Mouse (Mus musculus) myocyte (in vitro differentiated cells): ENCODE measurements around the gene Mrpl18.

Source experiments
- CEBPB ChIP-seq: IDR thresholded peaks from 2 replicates; pipeline ENCODE4 v1.6.1; 2011; ENCODE audit warnings: mild to moderate bottlenecking, moderate library complexity; ENCODE audit not compliant: poor library complexity, insufficient read depth, severe bottlenecking
- E2F4 ChIP-seq: IDR thresholded peaks from one replicate; pipeline ENCODE4 v1.6.1; 2011; ENCODE audit warnings: mild to moderate bottlenecking, control low read depth, moderate library complexity; ENCODE audit not compliant: insufficient read depth
- MAX ChIP-seq: IDR thresholded peaks from one replicate; pipeline ENCODE4 v1.6.1; 2011; ENCODE audit warnings: low read depth, mild to moderate bottlenecking, control low read depth
- MYOD1 ChIP-seq, 3 experiments: IDR thresholded peaks; one replicate each; pipeline ENCODE4 v1.6.1; 2011; ENCODE audit warnings: control low read depth in 2 of 3, low read depth in 2 of 3, mild to moderate bottlenecking in 2 of 3, moderate library complexity in 1 of 3; ENCODE audit not compliant: insufficient read length in 2 of 3, control insufficient read depth in 1 of 3
- MYOG ChIP-seq, 3 experiments: IDR thresholded peaks; one replicate each; pipeline ENCODE4 v1.6.1; 2011; ENCODE audit warnings: control low read depth in 2 of 3, low read depth in 2 of 3, mild to moderate bottlenecking in 2 of 3; ENCODE audit not compliant: insufficient read length in 2 of 3, control insufficient read depth in 1 of 3, insufficient read depth in 1 of 3
- POLR2A ChIP-seq: IDR thresholded peaks from one replicate; pipeline ENCODE4 v1.6.1; 2011; ENCODE audit warnings: low read depth, mild to moderate bottlenecking, control low read depth, moderate library complexity; ENCODE audit not compliant: insufficient read length
- POLR2AphosphoS2 ChIP-seq: IDR thresholded peaks from one replicate; pipeline ENCODE4 v1.6.1; 2011; ENCODE audit warnings: low read depth, control low read depth; ENCODE audit not compliant: insufficient read length
- REST ChIP-seq: IDR thresholded peaks from one replicate; pipeline ENCODE4 v1.6.1; 2011; ENCODE audit warnings: mild to moderate bottlenecking, control low read depth, moderate library complexity; ENCODE audit not compliant: insufficient read depth, insufficient read length
- SRF ChIP-seq: IDR thresholded peaks from one replicate; pipeline ENCODE4 v1.6.1; 2011; ENCODE audit warnings: low read depth; ENCODE audit not compliant: control insufficient read depth, insufficient read length
- TCF12 ChIP-seq: IDR thresholded peaks from one replicate; pipeline ENCODE4 v1.6.1; 2011; ENCODE audit warnings: mild to moderate bottlenecking, control low read depth; ENCODE audit not compliant: poor library complexity, insufficient read depth, severe bottlenecking
- TCF3 ChIP-seq: IDR thresholded peaks from one replicate; pipeline ENCODE4 v1.6.1; 2011; ENCODE audit warnings: low read depth, control low read depth; ENCODE audit not compliant: insufficient read length
- USF1 ChIP-seq: IDR thresholded peaks from one replicate; pipeline ENCODE4 v1.6.1; 2011; ENCODE audit warnings: low read depth, mild to moderate bottlenecking, control low read depth, moderate library complexity

DNA sequence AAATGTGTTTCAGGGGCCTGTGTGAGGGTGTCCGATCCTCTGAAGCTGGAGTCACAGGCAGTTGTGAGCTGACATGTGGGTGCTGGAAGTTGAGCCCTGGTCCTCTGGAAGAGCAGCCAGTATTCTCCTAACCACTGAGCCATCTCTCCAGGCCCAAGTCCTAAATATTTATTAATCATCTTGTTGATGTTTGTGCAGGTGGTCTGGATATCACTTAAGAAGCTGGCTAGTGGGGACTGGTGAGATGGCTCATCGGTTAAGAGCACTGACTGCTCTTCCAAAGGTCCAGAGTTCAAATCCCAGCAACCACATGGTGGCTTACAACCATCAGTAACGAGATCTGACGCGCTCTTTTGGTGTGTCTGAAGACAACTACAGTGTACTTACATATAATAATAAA, 33.5 kb upstream of the Mrpl18 start:
- TF ChIP-seq POLR2A, result no peak
- no peak for TF ChIP-seq MYOG (IDR thresholded peaks at IDR 0.05; ENCODE audit: control insufficient read depth in 1 of 3, insufficient read depth in 1 of 3, insufficient read length in 2 of 3, low read depth in 2 of 3)
- no peak for TF ChIP-seq MAX
- TF ChIP-seq TCF12, result no peak
- TF ChIP-seq E2F4, result no peak
- no peak for TF ChIP-seq MYOD1 (IDR thresholded peaks at IDR 0.05; ENCODE audit: control insufficient read depth in 1 of 3, insufficient read length in 2 of 3, low read depth in 2 of 3)
- no peak for TF ChIP-seq USF1
- no peak for TF ChIP-seq POLR2AphosphoS2
- TF ChIP-seq REST, result no peak
- no peak for TF ChIP-seq CEBPB
- no peak for TF ChIP-seq TCF3
- TF ChIP-seq SRF, result no peak
